Mouse (Mus musculus): ENCODE data around the gene Cybb.
A peak's percentile ranks its signal among the peaks of the same experiment; 100 is the strongest.
"Not testable (repeated sequence)": the region's sequence is repeated elsewhere in the genome, so short reads cannot be mapped to it uniquely, and the experiment has no call there.

Gene Cybb

DNA sequence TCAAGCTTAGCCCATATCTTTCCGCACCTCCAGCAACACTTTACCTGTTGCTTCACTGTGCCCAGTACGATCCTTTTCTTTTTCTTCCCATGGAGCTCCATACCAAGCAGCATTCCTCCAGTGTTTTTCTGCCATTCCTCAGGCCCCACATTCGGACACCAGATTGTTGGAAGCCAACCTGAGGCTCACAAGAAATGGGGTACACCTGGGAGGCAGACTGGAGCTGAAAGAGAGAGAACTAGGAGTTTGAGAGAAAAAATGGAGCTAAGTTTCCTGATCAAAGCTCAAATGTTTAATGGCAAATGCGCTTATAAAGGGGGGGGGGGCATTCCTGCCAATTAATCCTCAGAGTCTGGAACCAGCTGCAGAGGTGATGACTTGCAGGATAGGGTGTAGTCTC, at the start of gene Cybb:
Gene Cybb, minus strand, starts transcription at position 101 of the 400 bp plus-strand sequence.
- DNase-seq = no peak

DNA sequence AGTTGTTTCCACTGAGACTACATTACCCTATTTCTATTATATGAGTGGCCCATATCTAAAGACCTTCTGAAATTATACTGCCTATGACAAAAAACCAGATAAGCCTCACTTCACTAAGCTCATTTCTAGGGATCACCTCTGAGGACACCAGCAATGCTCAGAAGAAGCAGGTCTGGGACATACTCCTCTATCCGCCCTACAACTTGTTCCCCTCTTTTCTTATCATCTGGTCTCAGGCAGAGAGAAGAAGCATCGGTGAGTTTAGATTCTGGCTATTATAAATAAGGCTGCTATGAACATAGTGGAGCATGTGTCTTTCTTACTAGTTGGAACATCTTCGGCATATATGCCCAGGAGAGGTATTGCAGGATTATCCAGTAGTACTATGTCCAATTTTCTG, 49.3 kb upstream of the Cybb start:
- DNase-seq = no peak

DNA sequence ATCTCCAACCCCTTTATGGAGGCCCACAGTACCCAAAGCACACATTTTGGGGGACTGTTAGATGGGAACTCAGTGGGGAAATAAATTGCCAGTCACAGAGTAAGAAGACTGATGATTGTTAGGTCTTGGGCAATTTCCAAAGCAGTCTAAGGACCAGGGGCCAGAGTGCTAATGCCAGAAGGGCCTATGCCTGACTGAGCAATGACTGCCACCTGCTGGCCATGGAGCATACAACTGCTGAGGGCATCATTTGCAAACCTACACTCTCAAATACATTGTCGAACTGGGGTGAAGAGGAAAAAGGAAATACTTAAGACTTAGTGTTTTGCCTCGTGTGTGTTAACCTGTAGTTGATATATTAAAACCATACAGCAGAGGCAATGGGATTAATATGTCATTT, 32.4 kb upstream of the Cybb start:
- peak; percentile 10 for DNase-seq

DNA sequence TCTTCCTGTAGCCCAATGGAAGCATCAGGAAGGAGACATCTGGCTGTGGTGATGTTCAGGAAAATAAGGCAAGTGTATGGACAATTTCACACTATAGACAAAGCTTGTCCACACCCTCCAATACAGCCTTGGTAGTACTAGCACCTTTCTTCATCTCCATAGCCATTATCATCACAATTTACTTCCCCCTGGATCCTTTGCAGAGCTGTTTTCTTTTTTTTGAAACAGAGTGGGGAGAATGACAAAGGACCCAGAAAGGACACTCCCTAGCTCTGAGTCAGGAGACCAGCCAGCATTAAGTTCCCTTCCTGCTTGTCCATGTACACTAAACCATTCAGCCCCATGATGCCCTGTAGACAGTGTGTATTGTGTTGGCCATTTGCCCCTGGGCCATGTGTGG, 30.0 kb upstream of the Cybb start:
- DNase-seq = not testable (repeated sequence)

DNA sequence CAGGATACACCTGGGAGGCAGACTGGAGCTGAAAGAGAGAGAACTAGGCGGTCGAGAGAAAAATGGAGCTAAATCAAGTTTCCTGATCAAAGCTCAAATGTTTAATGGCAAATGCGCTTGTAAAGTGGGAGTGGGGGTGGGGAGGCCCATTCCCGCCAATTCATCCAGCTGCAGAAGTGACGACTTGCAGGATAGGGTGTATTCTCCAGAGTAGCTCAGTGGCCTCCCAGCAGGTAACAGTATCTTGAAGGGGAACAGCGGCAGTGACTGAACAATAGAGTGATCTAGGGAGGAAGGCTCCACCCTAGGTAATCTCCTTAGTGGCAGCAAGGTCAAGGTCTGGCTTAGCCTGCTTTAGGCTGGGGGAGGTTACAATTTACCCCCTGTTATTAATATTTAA, 12.5 kb downstream of the Cybb start:
- DNase-seq = not testable (repeated sequence)

DNA sequence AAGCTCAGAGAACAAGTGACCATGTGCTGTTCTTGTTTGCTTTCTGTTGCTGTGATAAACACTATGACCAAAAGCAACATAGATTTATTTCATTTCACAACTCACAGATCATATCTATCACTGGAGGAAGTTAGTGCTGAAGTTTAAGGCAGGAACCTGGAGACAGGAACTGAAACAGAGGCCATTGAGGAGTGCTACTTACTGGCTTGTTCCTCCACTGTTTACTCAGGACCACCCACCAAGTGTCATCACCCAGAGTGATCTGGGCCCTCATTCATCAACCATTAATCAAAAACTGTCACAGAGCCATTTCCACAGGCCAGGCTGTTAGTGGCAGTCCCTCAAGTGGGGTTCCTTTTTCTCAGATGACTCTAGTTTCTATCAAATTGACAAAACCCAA, 13.1 kb downstream of the Cybb start:
- no peak for DNase-seq

DNA sequence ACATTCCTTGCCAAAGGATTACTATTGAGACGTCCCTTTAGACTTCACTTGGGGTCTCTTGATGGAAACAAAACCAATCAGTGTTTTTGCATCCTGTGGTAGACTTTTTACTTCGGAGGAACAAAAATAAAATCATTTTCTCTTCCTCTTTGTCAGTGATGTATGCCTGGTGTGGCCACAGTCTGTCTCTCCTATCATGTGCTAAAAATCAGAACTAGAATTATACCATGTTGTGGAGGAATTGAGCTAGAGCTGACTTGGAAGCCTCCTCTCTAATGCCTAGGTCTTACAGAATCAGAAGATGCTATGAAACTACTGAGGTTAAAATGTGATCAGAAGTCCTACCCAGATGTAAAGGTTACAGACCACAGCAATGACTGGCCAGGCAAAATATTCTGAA, 13.8 kb downstream of the Cybb start:
- DNase-seq = no peak

DNA sequence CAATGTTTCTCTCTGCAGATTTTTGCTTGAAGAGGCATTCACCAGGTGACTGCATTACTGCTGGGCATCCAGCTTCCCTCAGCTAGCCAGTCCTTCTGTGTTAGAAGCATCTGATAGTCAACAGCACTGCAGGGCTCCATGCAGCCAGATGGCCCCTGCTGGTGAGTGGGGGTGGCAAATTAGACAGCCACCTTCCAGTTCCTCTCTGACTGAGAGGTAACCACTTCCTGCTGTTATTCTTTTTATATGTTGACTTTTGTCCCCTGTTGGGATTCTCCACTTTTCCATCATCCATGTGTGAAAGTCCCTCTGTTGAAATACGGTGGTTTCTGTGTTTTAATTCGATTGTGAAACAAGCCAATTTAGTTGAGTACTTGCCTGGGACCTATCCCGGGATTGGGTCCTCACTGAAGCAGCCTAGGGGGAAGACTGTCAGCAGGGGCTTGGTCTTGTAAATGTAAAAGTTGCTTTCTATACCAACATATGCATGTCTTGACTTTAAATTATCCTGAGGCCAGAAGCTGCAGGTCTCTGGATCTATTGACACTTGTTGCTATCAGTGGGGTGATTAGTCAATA, 16.7 kb downstream of the Cybb start:
- DNase-seq = no peak

DNA sequence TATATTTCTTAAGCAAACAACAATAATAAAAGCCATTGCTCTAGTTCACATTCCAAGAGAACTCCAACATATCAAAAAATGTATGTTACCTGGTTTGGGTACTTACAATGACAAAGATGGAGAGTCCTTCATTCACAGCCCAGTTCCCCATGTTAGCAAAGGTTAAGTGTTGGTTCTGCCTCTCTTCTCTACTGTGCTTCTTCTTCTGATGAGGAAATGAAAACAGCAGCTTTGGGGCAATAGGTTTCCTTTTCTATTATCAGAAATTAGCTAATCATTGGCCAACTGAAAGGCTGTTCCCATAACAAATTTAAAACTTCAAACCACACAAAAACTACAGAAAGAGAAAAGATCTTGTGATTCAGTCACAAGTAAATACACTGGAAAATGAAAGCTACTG, 18.5 kb downstream of the Cybb start:
- DNase-seq = no peak

DNA sequence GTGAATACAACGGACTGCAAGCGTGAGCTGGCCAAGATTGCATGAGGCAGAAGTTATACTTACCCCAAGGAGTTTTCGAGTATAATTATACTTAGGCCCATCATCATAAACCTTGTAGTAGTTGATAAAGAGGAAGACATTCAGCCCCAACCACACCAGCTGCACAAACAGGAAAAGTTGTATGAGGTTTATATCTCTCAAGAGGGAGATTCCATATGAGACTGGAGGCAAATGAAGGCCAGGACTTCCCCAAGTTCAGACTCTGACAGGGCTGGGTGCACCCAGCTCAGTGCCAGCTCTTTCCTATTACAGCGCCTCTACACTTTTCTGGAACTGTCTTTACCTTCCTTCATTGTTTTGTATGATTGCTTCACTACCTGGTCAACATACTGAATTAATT, 20.6 kb downstream of the Cybb start:
- DNase-seq = no peak

DNA sequence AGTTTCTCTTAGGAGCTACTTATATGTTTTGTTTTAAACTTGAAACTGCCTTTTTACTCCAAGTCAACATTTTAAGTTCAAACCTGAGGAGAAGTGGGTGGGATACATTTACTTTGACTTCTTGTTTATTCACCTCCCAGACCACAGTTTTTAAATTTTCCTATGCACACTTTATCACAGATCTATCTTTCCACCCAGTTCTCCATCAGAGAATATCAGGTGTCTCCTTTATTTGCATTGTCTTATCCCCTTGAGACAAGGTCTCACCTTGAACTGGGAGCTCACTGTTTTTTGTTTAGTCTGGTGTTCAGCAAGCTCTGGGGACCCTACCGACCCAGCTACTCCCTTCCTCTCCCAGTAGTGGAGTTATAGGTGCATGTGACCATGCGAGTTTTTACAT, 21.7 kb downstream of the Cybb start:
- no peak for DNase-seq

DNA sequence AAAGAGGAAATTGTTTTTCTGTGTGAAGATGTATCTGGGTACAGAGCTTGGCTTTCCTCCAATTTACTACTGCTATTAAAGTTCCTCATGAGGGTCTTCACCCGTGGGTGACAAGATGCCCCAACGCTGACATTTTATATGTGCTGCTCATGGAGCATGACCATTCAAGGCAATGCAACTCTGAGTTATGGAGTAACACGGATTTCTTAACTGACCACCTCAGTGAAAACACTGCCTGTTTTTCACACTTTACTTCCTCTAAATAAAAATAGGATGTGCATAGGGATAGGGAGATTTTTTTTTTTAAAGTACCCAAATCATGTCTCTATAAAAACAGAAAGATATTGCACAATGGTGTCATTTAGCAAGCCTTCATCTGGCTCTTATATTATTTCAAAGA, 24.9 kb downstream of the Cybb start:
- DNase-seq = no peak

DNA sequence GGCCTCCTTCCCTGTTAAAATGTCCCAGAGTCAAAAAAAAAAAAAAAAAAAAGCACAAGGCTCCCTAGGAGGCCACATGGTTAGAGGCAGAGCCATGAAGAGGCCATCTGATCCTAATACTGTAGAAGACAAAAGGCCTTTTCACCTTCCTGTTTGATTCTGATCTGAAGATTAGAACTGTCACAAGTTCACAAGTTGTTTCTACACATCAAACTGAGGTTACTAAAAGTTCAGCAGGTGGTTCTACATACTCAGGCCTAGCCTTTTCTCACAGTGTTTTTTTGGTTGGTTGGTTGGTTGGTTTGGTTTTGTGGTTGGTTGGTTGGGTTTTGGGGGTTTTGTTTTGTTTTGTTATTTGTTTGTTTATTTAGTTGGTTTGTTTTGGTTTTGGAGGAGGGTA, 26.2 kb downstream of the Cybb start:
- no peak for DNase-seq

DNA sequence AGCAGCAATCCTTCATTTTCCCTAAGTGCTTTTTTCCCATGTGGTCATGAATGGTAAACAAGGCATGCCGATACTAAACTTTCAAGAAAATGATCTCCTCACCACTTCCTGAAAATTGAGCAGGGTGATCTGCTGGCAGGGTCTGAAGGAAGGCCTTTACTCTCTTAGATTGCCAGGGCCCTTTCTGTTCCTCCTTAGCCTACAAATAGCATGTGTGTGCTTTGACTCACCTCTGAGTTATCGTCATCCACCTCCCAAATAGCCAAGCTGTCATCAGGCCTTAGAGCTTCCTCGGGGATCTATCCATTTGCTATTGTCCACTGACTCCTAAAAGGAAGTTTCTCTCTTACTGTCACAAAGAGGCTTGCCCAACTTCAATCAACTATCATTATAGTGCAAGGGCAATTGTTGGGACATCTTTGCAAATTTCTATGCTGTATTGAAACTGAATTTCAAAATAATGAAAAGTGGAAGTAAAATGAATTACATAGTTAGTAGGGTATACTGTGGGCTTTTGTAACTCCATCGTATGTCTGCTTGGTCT, 27.1 kb downstream of the Cybb start:
- no peak for DNase-seq

DNA sequence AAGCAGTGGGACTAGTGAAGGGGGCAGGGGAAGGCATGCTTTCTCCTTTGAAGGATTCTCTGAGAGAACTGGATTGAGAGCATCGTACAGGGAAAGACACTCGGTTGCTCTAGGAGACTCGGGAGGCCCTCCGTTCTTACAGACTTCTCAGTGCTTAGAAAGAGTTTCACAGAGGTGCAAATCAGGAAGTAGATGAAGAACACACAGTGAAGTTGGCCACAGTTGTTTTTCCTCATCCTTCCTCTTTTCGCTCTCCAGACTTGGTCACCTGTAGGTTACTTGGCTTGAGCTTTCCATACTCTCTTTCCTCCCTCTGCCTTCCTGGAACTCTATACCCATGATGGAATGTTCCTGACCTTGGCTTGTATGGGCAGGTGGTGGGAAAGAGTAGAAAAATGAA, 35.2 kb downstream of the Cybb start:
- no peak for DNase-seq

DNA sequence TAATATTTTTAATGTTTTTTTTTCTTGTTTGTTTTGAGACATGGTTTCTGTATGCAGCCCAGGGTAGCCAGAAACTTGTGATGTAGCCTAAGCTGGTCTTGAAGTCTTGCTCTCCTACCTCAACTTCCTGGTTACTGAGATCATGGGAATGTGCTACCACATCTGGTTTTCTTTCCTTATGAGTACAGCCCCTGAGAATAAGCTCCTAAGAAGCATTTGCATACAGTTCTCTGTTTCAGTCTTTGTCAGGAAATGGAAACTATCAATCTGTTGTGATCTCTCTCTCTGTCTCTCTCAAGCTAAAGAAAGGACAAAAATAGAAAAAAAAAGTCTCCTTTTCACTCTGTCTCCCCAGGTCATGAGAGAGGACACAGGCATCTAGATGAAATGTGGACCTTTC, 40.3 kb downstream of the Cybb start:
- no peak for DNase-seq

DNA sequence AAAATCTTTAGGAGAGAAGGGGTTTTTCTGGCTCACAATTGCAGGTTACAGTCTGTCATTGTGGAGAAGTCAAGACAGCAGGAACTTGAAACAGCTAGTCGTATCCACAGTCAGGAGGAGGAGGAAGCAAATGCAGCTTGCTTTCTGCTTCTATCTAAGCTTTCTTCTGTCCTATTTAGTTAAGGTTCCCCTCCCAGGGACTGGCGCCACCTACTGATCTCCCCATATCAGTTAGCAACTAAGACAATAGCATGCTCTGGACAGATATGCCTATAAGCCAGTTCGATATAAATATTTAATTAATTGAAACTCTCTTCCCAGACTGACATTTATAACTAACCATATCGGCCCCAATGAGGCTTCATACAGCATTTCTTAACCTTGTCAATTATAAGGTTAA, 46.5 kb downstream of the Cybb start:
- DNase-seq = no peak

DNA sequence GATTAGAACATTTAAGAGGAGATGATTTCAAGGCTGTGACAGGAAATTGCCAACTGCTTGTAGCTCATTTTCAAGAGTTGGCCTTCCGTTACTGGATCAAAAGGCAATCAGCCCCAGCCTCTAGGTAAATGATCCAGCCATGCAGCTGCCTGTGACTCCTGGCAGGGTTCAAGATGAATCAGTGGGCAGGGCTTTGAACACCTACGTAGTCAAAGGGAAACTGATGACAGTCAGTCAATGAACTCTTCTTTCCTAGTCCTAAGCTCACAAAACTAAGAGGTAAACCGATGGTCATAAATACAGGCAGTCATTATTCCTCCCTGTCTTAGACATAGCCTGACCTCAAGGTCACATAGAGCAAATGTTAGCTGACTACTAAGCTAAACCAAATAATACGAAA, 47.0 kb downstream of the Cybb start:
- DNase-seq = no peak

DNA sequence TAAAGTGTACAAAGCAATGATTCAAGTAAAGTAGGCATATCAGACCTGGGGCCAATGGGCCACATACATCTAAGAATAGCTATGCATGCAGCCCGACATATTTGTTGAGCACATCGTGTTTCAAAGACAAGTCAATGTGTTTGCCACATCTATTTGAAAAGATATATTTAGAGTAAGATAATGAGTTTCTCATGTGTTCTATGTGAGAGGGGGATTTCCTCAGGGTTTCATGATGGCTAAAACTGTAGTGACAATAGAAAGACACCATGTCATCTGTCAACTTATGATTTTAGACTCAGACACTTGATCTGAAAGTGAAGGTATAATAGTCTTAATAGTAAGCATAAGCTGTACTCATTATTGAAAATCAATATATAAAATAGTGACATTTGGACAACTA, 48.3 kb downstream of the Cybb start:
- DNase-seq = no peak

DNA sequence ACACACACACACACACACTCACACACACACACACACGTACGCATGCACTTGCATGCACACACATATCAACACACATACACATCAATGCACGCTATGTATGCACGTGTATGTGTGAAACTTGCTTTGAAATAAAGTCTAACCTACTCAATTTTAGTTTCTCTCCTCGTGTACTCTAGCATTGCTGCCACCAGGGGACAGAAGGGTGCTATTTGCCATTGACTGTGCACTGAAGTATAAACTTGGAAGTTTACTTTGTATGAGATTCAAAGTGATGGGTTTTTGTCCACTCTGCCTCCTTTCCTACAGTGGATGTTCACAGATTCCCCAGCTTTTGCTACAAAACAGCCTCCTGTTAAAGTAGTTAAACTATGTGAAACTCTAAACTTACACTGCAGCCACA, 73.7 kb downstream of the Cybb start:
- DNase-seq = no peak
